Mouse (Mus musculus) CD4-positive, CD25-positive, alpha-beta regulatory T cell, adult 4 months (primary cell): ENCODE data around the gene Epha1. TPM values are rescaled to one million over a fixed set of nuclear protein-coding genes. Genes with fewer than 3 reads are reported as not detected.

Experiments used
- ATAC-seq: one replicate; pipeline ENCODE4 v1.8.0; 2017
- polyA plus RNA-seq, 2 experiments: library from polyadenylated mRNA; unstranded; fragments of 100-300 nt; shearing (Covaris generic); gene quantifications; one replicate each; pipeline ENCODE4 v1.2.1; 2017

Gene Epha1
- polyA plus RNA-seq, 2 experiments from 2014 or later, result 0.98 to 1.2 TPM

DNA sequence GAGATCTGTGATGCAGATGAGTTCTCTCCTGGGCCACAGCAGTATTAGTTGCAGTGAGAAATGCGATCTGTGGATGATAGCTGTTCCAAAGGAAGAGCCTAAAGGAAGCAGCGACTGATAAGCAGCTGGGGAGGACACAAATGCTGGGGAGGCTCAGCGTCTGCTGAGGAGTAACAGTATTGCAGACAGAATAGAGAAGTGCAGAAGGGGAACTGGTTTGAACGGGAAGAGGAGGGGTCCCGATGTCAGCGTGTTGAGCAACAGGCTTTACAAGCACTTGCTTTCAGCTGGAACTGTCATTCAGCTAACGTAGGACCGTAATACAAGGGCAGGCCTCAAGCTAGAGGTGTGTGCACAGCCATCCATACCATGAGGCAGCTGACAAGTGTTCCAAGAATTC lies 19.9 kb downstream of the Epha1 start:
- ATAC-seq, result no peak

- ATAC-seq, result no peak
These were observed 20.6 kb downstream of the Epha1 start for GRCm38 (mm10) chr6:42352486-42352846.

GRCm38 (mm10) chr6:42351776-42352485 lies 21.1 kb downstream of the Epha1 start:
- ATAC-seq, result no peak

DNA sequence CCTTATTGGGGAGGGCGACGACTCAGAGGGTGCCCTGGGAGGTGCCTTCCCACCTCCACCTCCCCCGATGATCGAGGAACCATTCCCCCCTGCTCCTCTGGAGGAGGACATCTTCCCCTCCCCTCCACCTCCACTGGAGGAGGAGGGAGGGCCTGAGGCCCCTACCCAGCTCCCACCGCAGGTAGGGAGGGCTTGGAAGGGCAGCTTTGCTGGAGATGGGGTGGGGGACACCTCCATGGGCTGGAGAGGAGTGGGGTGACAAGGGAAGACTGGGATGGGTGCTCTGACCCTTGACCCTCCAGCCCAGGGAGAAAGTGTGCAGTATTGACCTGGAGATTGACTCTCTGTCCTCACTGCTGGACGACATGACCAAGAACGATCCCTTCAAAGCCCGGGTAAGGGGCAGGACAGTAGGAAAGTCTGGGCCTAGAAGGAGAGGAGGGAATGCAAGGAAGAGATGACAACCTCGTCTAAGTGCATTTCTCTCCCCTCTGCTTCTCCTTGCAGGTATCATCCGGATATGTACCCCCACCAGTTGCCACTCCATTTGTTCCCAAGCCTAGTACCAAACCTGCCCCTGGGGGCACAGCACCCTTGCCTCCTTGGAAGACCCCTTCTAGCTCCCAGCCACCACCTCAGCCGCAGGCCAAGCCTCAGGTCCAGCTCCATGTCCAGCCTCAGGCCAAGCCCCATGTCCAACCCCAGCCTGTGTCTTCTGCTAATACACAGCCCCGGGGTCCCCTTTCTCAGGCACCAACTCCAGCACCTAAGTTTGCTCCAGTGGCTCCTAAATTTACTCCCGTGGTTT lies 21.9 kb downstream of the Epha1 start:
- ATAC-seq, result no peak

GRCm38 (mm10) chr6:42350021-42350967 lies 22.8 kb downstream of the Epha1 start:
- ATAC-seq, result peak; percentile 4

- peak; percentile 74 for ATAC-seq
These were observed 23.5 kb downstream of the Epha1 start, which contains the start of gene Zyx for GRCm38 (mm10) chr6:42349426-42350020. Gene Zyx, plus strand, starts transcription at chr6:42349630.

DNA sequence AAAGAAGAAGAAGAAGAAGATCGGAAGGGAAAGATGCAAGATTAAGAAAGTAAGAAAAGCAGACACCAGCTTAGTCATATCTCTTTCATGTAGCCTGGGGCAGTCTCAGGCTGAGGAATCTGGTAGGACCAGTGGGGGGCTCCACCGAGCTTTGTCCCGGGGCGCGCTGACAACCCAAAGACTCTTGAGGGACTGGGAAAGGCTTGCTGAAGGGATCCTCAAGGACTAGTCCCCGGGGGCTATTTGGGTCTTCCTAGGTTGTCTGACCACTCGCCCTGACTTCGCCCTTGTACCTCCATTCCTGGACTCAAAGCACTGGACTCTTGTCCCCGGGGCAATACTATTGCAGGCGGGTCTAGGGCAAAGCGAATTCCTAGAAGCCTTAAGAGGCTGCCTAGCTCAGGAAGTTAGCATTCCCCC lies 24.1 kb downstream of the Epha1 start:
- peak; percentile 62 for ATAC-seq

DNA sequence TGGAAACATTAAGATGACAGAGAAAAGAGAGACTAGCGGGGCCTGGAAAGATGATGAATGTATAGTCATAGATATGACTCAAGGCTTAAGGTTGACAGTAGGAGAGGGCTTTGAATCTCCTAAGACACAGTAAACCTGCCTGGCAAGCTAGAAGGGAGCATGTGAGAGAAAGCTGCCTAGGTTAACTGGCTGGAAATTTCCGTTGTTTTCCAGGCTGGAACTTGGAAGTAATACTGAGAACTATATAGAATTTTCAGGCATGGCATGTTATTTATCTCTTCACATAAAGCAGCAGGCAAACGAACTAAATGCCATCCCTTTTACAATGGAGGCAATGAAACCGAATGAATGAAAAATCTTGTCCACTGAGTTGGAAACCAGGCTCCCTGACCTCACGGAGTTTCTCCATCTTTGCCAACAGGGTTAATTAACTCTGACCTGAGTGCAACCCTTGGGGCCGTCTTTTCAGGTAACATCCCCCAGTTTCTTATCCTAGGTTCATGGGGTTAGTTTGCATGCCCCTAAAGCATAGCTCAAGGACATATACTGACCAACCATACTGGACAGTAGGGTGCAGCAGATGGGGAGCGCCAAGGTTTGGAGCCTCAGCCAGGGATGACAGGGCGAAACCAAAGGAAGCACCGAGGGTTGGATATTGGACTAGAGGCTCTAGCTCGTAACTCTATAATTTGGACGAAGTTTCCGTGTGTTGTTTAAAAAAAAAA lies 24.6 kb downstream of the Epha1 start:
- no peak for ATAC-seq

DNA sequence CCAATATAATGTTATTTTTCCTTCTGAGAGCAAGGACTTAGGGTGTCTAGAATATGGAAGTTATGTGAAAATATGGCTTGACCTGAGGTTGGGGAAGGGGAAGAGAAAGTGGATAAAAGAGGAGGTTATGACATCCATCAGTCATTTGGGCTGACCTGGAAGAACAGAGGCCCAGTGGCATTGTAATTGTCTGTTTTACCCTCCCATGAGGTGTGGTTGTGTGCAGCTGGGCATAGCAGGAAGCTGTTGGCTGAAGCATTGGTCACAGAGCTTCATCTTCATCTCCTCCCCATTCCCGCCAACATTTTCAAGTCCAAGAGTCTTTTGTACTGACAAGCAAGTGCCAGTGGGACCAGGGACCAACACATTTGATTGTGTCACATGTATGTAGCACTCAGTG lies 28.8 kb downstream of the Epha1 start:
- no peak for ATAC-seq

GRCm38 (mm10) chr6:42343361-42344120 lies 29.5 kb downstream of the Epha1 start:
- peak; percentile 89 for ATAC-seq

DNA sequence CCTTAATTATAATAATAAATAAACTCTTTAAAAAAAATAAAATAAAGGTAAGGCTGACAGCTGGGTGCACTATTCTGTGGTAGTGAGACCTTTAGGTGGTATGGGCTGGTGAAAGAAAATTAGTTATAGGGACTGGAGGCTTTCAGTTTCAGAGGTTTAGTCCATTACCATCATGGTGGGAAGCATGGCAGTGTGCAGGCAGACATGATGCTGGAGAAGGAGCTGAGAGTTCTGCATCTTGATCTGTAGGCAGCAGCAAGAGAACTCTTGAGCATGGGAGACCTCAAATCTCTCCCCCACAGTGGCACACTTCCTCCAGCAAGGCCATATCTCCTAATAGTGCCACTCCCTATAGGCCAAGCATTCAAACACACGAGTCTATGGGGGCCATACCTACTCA lies 30.9 kb downstream of the Epha1 start:
- ATAC-seq, result no peak

- ATAC-seq, result no peak
These were observed 33.1 kb downstream of the Epha1 start for GRCm38 (mm10) chr6:42339981-42340380.

DNA sequence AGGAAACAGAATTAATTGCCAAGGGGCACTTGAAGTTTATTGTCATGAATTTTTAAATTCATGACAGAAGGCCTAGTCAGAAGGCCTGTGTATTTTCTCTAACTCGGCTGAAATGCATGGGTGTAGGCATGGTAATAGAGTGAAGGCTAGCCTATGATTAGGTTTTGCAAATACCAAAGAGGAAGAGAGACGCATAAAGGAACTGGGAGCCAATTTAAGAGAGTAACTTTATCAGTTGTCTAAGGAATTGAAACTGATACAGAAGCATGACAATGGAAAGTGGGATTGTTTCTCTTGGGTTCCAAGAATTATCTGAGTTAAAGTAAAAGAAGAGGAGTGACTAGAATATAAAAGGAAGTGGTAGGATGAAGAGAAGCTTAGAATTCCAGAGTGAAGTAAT lies 33.9 kb downstream of the Epha1 start:
- no peak for ATAC-seq

DNA sequence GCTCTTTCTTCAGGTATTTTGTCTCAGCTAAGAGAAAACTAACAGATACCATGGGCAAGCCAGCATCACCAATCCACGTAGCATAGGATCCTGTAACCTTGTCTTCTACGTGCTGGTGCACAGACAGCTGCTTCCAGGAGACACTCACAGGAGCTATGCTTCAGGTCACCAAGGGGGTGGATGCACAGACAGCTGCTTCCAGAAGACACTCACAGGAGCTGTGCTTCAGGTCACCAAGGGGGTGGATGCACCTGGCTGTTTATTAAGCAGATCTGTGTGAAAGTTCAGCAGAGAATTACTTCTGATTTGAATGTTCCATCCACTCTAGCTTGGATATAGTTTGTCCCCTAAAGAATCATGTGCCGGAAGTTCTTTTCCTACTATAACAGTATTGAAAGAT lies 42.1 kb downstream of the Epha1 start:
- no peak for ATAC-seq

DNA sequence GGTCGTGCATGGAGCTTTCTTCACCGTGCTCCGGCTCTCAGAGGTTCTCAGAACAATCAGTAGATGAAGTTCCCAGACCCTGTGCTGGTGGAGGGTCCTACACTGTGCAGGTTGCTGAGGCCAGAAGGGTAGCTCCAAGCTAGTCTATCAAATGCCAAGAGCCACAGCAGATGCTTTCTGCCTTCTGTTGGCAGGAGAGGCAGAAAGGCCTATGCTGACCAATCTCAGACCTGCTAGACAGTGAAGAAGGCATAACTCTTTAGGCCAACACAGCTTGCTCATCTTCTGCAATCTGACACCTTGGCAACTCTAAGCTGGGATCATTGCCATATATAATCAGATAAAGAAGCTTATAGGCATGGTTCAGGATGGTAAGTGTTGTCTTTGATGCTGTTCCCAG lies 42.9 kb downstream of the Epha1 start:
- ATAC-seq, result no peak

- ATAC-seq, result no peak
These were observed 44.3 kb downstream of the Epha1 start for GRCm38 (mm10) chr6:42328757-42329156.

DNA sequence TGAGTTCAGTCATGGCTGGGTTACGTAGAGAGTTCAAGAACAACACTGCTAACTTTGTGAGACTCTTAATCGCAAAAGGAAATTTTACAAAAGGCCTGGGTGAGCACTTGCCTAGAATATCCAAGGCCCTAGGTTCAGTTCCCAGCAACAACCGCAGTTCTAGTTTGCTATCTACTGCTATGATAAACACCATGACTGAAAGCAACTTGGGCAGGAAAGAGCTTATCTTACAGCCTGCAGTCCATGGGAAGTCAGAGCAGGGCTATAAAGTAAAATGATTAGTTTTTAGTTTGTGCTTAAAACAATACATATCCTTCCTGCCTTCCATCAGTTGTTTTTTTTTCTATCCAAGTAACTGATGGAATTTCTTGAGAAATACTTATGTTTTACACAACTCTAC lies 46.6 kb downstream of the Epha1 start:
- no peak for ATAC-seq

GRCm38 (mm10) chr6:42325268-42325609 lies 47.8 kb downstream of the Epha1 start:
- peak; percentile 86 for ATAC-seq

GRCm38 (mm10) chr6:42324482-42325267 lies 48.4 kb downstream of the Epha1 start, which contains the start of gene Fam131b:
Gene Fam131b, minus strand, starts transcription at chr6:42324643.
- peak; percentile 61 for ATAC-seq

DNA sequence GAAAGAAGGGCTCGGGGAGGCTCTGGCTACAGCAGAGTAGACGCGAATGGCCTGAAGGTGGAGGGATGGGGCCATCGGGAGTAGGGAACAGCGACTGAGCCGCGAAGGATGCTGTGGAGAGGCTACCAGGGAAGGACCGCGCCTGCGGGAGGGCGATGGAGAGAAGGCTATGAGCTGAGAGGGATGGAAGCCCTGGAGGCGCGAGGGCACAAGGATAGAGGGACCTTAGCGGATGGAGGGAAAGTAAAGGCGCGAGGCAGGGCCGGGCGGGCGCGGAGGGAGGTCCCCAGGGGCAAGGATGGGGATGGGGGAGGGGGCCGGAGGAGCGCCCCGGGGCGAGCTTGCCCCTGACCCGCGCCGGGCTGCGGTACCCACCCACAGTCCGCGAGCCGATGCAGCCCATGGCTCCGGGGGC lies 49.0 kb downstream of the Epha1 start:
- peak; percentile 27 for ATAC-seq
